Mouse (Mus musculus) kidney, postnatal 10 days (tissue): Measurements from ENCODE around the gene Cerk.
A peak's percentile ranks its signal among the peaks of the same experiment; 100 is the strongest.

ENCODE experiments used
- DNase-seq: peaks from one replicate; pipeline ENCODE4 v3.0.0; 2021; ENCODE audit warnings: mixed read lengths

Cerk gene

DNA sequence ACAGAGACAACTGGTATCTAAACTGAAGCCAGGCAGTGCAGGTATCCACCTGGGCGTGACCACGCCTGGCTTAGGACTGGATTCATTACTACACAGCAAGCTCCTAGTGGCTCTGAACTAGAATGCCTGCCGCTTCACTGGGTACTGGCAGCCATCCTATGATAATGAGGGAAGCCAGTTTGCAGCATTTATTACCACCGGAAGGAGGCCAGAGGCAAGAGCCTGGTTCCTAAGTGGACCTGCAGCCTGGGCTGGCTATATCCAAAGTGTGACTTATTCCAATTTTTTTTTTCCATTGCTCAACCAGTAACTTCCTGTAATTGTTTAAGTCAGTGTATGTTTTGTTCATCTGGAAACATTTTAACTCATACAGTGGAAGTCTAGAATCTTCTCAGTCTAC, 20.4 kb upstream of the Cerk start:
- peak; percentile 49 for DNase-seq

DNA sequence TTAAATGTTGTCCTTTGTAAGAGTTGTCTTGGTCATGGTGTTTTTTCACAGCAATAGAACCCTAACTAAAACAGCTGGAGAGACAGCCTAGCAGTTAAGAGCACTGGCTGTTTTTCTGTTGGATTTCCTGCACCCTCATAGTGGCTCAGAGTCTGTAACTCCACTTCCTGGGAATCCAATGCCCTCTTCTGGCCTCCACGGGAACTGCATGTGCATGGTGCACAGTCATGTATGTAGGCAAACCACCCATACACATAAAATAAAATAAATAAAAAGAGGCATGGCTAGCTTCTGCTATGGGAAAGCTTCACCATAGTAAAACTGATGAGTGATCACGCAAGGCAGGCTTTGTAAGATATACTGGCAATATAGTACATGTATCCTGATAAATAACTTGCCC, 19.4 kb upstream of the Cerk start:
- DNase-seq = peak; percentile 75

DNA sequence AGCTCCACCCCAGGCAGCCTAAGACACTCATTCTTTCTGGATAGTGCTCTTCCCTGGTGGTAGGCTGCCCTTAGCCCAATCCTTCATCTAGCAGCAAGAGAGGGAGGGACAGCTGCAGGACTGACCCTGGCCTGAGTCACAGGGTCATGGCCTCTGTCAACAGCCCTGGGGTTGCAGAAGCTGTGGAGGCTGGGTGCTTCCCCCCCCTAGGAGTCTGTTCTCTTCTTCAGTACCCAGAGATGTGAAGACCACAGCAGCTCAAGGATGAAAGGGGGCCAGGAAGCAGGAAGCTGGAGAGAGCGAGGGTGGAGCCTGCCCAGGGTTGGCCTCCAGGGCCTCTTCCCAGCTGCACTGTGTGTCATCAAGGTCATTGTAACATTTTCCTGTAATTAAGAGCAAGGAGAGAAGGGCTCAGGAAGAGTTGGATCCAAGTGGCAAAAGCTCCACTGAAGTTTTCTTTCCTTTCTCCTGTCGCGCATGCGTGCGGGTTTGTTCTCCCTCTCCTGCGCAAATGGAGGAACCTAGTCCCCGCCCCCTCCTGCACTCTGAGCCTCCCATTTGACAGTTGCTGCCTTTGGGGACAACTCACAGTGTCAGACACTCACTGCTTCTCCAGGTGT, 18.1 kb upstream of the Cerk start:
- peak; percentile 71 for DNase-seq

DNA sequence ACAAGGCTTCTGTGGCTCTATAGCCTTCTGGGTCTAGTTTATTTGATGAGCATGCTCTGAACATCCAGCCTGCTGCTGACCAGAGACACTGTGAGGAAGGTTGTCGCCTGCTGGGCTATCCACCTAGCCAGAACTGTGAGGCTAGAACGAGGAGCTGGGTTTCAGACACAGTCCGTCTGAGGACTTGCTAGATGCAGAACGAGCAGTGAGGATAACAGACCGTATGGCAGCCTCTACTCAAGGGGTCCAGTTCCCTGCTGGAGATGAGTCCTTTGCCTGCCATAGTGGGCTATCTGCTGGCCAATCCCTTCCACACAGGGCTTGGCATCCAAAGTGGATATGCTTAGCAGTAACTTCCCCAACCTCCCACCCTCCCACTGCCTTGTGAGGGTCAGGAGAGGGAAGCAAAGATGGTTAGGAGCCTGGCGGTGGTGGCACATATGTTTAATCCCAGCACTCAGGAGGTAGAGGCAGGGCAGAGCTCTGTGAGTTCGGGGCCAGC, 17.4 kb upstream of the Cerk start:
- DNase-seq = no peak

DNA sequence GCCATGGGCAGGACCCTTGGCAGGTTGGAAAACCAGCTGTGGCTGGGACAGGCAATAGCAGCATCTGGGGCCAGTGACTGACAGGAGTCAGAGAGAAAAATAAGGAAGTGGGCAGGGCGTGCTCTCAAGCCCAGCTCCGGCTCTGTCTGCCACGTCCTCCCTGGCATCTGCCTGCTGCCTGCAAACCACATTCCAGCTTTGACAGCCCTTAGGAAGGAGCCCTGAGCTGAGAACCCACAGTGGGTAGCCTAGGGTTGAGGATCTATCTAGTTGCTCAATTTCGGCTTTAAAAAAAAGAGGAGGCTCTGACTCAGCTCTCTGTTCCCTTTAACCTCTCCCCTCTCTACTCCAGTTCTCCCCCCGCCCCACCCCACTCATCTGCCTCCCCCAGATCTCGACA, 16.7 kb upstream of the Cerk start:
- peak; percentile 48 for DNase-seq

DNA sequence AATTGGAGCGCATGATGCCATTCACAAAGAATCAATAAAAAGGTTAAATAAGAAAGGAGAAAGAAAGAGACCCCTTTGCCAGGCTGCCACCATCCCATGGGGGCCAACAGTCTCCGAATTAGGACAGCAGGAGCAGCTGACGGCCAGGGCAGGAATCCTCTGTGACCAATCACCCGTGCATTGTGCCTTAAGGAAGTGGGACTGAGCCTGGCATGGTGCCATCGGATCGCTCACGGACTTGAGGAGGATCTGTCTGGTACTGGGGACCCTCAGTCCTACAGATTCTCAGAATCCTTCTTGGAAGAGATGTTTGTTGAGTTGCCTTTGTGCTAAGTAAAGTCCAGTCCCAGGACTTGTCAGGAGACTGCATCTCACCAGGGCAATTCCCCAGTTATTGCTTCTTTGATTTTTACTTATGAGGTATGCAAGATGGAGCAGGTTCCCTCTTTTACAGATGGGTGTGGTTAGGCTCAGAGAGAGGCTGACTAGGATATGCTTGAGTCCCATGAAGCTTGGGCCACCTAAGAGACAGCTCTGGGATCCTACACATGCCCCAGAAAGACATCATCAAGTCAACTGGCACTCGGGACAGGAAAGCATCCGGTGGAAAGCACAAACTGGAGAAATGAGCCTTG, 15.9 kb upstream of the Cerk start:
- peak; percentile 71 for DNase-seq

DNA sequence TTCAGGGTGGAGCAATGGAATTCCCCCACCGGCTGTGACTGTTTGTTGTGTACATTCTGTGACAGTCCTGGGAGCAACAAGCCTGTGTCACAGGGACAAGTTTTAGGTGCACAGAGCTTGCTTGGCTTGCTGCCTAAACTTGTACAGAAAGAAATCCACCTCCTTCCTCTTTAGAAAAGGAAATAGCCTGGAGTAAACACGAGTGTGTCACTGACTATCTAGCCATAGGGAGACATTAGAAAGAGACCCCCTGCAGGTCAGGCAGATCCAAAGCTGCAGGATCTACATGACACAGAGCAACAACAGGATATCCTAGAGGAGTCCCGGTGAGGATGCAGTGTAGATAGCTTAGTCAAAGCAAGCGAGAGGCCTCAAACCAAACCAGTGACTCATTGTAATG, 15.2 kb upstream of the Cerk start:
- peak; percentile 55 for DNase-seq

DNA sequence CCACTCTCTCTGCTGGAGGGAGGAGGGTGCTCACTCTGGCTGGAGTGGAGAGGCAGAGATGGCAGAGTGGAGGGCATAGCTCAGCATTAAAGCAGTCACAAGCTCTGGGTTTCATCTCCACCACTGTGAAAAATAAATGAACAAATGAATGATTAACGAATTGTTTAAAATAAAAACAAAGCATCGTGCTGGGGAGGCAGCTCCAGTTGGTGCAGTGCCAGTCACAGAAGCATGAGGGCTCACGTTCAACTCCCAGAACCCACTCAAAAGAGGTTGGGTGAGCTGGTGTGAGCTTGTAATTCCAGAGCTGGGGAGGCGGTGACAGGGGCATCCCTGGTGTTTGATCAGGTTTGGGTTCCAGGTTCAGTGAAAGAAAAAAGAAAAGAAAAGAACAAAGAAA, 14.2 kb upstream of the Cerk start:
- peak; percentile 62 for DNase-seq

DNA sequence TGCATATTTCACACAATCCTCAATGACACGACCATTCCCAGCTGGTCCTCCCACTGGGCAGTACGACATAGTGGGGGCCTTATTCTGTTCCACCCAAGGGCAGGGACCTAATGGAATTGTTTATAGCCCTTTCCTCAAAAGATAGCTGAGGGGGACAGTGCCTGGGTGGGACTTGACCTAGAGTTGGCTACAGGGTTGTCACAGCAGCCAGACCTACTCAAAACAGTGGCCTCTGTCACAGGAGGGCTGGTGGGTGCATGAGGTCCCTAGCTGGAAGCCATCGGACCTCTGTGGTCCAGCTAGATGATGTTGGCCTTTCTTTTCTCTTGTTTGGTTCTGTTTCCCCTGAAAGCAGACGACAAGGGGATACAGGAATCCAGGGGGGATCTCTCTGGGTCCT, 13.5 kb upstream of the Cerk start:
- no peak for DNase-seq

DNA sequence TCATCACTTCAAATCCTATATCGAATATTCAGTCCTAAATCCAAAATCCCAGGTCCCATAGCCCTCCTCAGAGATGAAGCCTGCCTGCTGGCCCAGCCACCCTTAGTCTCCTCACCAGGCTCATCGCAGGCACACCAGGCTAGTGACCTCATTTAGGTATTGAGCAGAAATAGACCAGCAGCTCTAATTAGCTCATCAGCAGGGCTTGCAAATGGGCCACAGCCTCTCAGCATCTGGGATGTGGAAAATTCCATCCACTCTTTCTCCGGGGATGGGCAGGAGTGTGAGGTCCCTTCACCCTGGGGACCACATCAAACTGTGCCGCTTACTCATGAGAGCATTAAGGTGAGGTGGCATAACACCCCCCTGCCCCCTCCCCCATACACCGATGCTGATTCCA, 13.1 kb upstream of the Cerk start:
- DNase-seq = no peak

DNA sequence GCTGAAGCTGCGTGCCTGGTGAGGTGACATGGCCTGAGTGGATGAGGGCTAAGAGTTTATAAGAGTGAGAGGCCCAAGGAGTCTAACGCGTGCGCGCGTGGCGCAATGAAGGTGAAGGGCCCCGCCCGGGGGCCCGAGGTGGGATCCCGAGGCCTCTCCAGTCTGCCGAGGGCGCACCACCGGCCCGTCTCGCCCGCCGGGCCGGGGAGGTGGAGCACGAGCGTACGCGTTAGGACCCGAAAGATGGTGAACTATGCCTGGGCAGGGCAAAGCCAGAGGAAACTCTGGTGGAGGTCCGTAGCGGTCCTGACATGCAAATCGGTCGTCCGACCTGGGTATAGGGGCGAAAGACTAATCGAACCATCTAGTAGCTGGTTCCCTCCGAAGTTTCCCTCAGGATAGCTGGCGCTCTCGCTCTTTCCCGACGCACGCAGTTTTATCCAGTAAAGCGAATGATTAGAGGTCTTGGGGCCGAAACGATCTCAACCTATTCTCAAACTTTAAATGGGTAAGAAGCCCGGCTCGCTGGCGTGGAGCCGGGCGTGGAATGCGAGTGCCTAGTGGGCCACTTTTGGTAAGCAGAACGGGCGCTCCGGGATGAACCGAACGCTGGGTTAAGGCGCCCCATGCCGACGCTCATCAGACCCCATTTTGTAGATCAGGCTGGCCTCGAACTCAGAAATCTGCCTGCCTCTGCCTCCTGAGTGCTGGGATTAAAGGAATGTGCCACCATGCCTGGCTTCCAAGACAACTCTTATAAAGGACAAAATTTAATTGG, 8.9 kb upstream of the Cerk start:
- peak; percentile 58 for DNase-seq

DNA sequence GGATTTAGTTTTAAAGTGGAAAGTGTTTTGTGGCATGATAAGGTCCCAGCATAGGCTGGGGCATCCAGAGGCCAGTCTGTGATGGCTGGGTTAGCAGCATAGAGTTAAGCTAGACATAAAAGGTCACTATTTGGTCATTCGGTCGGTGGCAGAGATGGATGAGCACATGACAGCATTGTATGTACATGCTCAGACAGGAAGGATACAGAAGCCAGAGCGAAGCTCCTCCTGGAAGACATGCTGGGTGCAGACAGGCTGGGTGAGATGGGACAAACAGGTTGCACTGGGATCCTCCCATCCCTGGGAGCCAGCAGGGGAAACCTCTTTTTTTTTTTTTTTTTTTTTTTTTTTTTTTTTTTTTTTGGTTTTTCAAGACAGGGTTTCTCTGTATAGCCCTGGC, 6.0 kb upstream of the Cerk start:
- DNase-seq = no peak

DNA sequence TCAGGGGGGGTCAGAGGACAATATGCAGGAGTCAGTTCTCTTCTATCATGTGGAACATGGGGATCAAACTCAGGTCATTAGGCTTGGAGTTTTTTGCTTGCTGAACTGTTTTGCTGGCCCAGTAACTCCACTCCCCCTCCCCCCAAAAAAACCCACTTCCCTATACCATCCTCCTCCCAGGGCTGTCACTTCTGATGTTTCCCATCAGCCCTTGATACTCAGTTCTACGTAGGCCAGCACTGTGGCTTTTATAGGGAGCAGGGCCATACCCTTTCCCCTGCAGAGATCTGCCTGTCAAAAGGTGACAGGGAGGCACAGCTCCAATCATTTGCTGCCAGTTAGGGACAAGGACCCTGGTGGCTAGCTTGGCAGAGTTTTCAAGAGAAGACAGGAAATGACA, 5.6 kb upstream of the Cerk start:
- no peak for DNase-seq

DNA sequence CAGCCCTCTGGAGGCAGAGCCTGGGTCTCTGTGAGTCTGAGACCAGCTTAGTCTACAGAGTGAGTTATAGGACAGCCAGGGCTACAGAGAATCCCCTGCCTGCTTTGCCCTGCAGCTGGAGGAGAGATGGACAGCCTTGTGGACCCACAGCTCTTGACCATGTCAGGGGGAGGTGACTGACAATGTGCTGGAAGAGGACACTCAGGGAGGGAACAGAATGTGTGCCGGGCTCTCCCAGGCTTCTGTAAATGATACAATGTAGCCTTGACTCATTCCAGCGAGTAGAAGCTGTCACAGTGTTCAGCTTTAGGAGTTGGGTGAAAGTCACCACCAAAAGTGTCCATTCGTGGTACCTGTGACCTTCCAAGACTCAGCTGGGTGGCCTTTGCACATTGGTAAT, 4.4 kb upstream of the Cerk start:
- DNase-seq = no peak

DNA sequence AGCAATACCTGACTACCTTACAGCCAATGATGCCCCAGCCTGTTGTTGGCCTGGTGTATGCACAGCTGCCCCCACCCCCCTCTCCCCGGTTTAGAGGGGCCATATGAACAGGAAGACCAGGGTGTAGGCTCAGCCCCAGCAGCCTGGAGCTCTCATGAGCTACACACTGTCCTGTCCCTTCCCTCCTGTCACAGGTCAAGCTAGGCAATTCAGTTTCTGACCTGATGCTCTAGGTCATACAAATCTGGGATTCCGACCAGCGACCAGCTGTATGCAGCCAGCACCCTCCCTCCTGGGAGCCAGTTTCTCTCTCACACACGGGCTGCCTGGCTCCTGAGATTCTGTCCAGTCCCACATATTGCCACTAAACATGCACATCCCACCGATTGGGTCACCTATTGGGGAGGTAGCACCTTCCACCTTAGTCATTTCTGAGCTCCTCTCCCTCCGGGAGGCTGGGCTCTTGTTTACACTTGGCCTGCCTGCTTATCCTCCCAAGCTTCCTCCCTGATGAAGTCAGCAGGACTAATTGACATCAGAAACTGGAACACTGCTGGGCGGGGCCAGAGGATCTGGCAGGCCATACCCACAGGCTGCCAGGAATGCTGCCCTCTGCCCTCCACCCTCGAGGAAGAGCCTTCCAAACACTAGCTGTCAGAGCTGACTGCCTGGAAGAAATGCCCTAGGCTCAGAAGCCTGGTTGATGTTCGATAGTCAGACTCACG, 3.0 kb upstream of the Cerk start:
- peak; percentile 94 for DNase-seq

DNA sequence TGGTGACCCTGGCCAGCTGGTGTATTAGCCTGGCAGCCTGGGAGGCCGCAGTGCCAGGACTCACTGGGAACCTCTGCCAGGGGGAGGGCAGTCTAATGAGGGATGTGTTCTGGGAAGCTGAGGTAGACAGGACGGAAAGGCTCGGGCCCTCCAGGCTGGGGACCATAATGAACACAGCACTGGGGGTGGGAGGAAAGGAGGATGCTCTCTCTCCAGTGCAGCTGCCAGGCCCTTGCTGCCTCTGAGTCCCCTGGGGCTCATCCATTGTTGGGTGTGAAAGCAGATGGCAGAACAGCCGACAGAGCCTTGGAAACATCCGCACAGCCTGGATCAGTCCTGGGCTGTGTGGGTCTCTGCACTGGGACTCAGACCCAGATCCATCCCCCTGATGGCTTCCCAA, 2.2 kb upstream of the Cerk start:
- peak; percentile 72 for DNase-seq

DNA sequence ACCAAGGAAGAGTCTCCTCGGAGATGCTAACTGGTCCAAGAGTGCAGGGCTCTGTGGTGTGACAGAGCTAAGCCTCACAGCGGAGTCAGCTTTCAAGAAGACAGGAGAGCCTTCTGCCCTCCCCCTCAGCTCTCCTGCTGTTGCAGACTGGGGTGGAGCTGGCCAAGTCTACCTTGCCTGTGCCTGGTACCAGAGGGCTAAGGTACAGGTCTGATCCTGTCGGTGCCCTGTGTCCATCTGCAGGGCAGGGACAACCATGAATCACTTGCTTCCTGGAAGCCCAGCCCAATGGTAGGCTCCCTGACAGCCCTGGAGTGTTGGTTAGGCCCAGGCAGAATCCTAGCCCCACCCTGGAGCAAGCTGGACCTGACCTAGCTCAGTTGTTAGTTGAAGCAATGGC, 745 bp upstream of the Cerk start:
- DNase-seq = peak; percentile 44

DNA sequence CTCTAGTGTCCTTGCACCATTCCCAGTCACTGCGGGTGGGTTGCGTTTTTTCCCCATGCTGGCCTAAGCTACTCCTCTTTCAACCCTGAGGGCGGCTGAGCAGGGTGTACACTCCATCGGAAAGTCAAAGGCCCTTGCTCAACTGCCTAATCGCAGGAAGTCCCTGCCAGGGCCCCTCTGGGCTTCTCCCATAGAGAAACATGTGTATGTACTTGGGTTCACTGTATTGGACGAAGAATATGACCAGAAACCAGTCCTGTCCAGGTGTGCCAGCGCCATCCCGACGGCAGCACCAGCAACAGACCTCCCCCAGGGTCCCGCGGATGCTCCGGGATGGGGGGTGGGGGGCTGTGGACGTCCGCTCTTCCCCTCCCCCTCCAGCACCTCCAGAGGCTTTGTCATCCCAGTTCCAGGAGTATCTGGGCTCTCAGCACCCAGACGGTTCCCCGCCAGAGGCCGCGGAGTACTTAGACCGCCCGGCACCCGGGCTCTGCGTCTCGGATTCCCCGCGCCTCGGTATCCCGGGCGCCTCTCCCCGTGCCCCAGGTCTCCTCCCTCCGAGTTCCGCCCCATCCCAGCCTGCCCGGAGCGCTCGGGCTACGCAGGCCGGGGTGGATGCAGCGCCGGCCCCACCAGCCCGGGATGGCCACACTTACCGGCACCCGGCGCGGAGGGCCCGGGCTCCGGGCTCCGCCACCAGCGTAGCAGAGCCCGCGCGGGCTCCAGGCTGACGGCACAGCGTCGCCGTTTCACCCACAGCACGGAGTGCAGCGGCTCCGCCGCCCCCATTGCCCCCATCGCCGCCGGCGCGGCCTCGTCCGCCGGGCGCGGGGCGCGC, 871 bp downstream of the Cerk start:
- DNase-seq = peak; percentile 70

DNA sequence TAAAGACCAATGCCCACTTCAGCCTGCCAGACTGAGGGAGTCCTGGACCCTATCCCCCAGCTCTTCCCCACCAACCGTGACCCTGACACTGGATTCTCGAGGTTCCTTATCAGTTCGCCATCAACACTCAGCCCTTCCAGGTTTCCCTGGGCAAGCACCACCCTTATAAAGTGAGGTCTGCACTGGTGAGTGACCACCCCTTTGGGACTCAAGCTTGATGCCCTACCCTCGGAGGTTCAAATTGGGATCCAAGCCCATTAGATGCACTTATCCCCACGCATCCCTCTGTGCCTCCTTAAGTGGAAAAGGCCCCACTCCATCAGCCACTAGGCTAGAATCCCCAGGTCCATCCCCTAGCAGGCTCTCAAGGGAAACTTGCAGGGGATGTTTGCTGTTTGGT, 1.9 kb downstream of the Cerk start:
- no peak for DNase-seq

DNA sequence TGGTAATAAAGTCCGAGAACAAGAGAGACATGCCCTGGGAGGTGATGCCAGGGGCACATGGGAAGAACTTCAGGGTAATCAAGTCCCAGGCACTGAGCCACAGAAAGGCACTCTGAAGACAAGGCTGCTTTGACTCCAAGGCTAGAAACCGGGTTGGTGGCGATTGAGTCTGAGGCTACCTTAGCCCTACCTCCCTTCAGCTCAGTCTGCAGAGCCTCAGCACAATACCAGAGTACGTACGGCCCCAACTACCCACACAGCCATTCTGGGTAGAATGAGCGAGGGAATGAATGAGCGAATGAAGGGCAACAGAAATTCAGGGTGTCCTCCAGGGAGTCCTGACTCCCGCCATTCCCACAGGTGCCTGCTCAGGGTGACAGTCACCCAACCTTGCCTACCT, 2.5 kb downstream of the Cerk start:
- no peak for DNase-seq

DNA sequence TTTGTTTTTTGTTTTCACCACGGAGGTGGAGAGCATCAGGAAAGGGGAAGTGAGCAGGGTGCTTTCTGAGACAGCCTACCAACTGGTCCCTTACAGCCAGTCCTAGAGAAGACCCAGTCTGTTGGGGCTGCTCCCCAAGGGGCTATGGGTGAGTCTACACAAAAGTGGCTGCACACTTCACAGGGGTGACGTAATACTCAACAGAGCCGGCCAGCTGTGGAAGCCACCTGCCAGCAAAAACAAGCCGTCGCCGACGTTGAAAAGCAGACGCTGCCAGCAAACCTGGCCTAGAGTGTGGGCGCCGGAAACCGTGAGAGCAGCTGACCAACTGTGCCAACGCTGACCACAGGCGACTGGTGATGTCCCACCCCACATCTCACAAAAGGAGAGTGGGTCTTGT, 3.3 kb downstream of the Cerk start:
- peak; percentile 62 for DNase-seq

DNA sequence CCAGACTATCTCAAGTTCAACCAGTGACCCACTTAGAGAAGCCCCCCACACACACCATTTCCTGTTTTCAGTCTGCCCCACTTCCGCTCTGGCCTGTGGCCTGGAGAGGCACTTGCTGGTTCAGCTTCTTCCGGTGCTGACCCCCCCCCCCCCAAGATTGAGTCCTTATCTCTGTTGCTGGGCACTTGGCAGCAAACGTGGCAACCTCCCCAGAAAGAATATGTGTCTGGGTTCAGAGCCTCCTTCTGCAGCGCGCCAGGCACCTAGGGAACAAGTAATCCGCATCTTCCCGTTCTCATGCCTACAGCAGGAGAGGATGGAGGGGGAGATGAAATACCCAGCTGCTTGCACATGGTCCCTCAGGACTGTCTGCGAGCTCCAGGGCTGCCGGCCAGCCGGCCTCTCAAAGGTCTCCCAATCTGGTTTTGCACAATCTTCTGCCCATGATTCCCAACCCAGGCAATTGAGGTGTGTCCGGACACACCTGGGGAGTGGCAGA, 4.0 kb downstream of the Cerk start:
- peak; percentile 78 for DNase-seq
